Mouse (Mus musculus): ENCODE results near the gene Foxo3. TPM values are rescaled to one million over a fixed set of nuclear protein-coding genes. Genes with fewer than 3 reads are reported as not detected.

The Foxo3 gene
- polyA plus RNA-seq, 1 experiment from 2014 or later: 9.3 TPM

DNA sequence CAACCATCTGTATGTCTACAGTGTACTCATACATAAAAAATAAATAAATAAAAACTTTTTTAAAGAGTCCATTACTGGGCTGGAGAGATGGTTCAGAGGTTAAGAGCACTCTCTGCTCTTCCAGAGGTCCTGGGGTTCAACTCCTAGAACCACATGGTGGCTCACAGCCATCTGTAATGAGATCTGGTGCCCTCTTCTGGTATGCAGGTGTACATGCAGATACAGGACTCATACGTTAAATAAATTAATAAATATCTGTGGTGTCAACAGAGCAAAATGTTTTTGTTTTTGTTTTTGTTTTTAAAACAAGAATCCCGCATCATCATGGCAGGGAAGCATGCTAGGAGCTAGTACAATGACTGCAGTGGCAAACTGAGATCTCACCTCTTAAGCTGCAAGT, 20.6 kb upstream of the Foxo3 start:
- WGBS: 76% methylated on average over 2 of the region's 2 CpGs
- Histone ChIP-seq H3K9ac (ENCODE audit: low read depth, low read length) (no peak overlapping the region), H3K27me3 (replicated peaks; ENCODE audit: control insufficient read depth, insufficient read depth, low read length) (no peaks in the 10 kb centered on the region), H3K36me3 (ENCODE audit: control insufficient read depth, insufficient read depth) (no peaks in the 10 kb centered on the region), H3K4me3 (ENCODE audit: low read depth, low read length) (no peak overlapping the region), H3K4me2 (replicated peaks; ENCODE audit: low read depth) (no peak overlapping the region), H3K9me3 (ENCODE audit: control insufficient read depth) (no peaks in the 10 kb centered on the region), H3K4me1 (replicated peaks; ENCODE audit: control insufficient read depth, insufficient read depth, low read length) (no peaks in the 10 kb centered on the region), H3K27ac (ENCODE audit: low read depth, low read length) (no peak overlapping the region)
- peak; percentile 47 for TF ChIP-seq CTCF (IDR thresholded peaks at IDR 0.05; ENCODE audit: low read depth)
- ATAC-seq: no peak

- no peak overlapping the region for H3K4me3 ChIP-seq (ENCODE audit: low read depth, low read length)
- no peak for TF ChIP-seq CTCF (IDR thresholded peaks at IDR 0.05; ENCODE audit: low read depth)
- no peak for ATAC-seq
- H3K27me3 ChIP-seq (replicated peaks; ENCODE audit: control insufficient read depth, insufficient read depth, low read length): no peaks in the 10 kb centered on the region
- H3K9me3 ChIP-seq (ENCODE audit: control insufficient read depth): no peaks in the 10 kb centered on the region
- no peak overlapping the region for H3K9ac ChIP-seq (ENCODE audit: low read depth, low read length)
- no peak overlapping the region for H3K27ac ChIP-seq (ENCODE audit: low read depth, low read length)
- WGBS: 61% methylated on average over 4 of the region's 4 CpGs
- H3K36me3 ChIP-seq (ENCODE audit: control insufficient read depth, insufficient read depth): no peaks in the 10 kb centered on the region
- no peaks in the 10 kb centered on the region for H3K4me1 ChIP-seq (replicated peaks; ENCODE audit: control insufficient read depth, insufficient read depth, low read length)
- no peak overlapping the region for H3K4me2 ChIP-seq (replicated peaks; ENCODE audit: low read depth)
These were observed 20.0 kb upstream of the Foxo3 start for GRCm38 (mm10) chr10:42296559-42296958.

DNA sequence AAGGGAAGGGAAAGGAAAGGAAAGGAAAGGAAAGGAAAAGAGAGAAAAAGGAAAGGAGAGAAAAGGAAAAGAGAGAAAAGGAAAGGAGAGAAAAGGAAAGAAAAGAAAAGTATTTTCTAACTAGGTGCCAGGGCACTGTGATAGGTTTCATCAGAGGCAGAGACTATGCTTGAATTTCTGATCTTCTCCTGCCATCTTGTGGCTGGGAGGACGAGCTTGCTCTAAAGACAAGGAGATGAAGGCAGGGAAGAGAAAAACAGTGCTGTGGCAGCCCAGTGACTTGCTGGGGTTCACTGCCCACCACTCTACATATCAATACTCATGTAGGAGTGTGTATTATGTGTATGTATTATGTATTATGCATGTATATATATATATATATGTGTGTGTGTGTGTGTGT, 18.5 kb upstream of the Foxo3 start:
- TF ChIP-seq CTCF (IDR thresholded peaks at IDR 0.05; ENCODE audit: low read depth): peak; percentile 83
- 3% methylated on average over 1 of the region's 1 CpGs for WGBS
- Histone ChIP-seq H3K9me3 (ENCODE audit: control insufficient read depth) (no peaks in the 10 kb centered on the region), H3K27ac (ENCODE audit: low read depth, low read length) (no peak overlapping the region), H3K9ac (ENCODE audit: low read depth, low read length) (no peak overlapping the region), H3K4me1 (replicated peaks; ENCODE audit: control insufficient read depth, insufficient read depth, low read length) (no peaks in the 10 kb centered on the region), H3K4me3 (ENCODE audit: low read depth, low read length) (no peak overlapping the region), H3K36me3 (ENCODE audit: control insufficient read depth, insufficient read depth) (no peaks in the 10 kb centered on the region), H3K27me3 (replicated peaks; ENCODE audit: control insufficient read depth, insufficient read depth, low read length) (no peaks in the 10 kb centered on the region), H3K4me2 (replicated peaks; ENCODE audit: low read depth) (no peak overlapping the region)
- no peak for ATAC-seq

DNA sequence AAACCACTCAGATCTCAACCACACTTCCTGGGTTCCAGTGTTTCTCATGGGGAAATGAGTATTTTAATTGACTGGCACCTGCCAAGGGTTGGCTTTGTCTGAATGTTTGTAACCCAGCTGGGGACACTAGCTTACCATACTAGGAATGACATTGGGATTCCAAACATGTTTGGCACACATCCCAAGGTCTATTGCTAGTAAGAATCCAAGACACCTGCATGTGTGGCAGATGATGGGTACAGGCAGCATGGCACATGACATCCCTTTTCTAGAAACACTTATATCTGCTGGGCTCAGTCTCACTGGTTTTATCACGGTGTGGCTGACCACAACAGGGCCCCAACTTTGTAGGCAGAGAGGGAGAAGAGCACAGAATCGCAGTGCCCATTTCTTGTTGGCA, 17.8 kb upstream of the Foxo3 start:
- 54% methylated on average over 2 of the region's 2 CpGs for WGBS
- ATAC-seq: no peak
- H3K9ac ChIP-seq (ENCODE audit: low read depth, low read length): no peak overlapping the region

DNA sequence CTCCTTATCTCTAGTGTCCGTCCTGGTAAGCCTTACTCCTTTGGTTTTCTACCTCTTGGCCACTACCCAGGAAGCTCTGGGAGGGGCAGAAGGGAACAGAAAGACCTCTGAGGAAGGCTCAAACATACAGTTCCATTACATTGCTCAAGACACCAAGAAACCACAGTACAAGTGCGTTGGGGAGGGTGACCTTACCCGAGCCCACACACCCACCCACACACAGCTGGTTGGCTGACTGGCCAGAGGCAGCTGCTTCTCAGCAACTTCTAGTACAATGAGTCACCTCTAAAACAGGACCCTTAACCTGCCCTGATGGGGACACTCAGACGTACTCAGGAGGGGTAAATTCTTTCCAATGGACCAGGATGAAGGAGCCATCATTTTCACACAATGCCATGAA, 17.3 kb upstream of the Foxo3 start:
- Histone ChIP-seq H3K27ac (ENCODE audit: low read depth, low read length) (no peak overlapping the region), H3K9ac (ENCODE audit: low read depth, low read length) (no peak overlapping the region), H3K9me3 (ENCODE audit: control insufficient read depth) (no peaks in the 10 kb centered on the region), H3K36me3 (ENCODE audit: control insufficient read depth, insufficient read depth) (no peaks in the 10 kb centered on the region), H3K27me3 (replicated peaks; ENCODE audit: control insufficient read depth, insufficient read depth, low read length) (no peaks in the 10 kb centered on the region), H3K4me1 (replicated peaks; ENCODE audit: control insufficient read depth, insufficient read depth, low read length) (no peaks in the 10 kb centered on the region), H3K4me2 (replicated peaks; ENCODE audit: low read depth) (no peak overlapping the region), H3K4me3 (ENCODE audit: low read depth, low read length) (no peak overlapping the region)
- no peak for TF ChIP-seq CTCF (IDR thresholded peaks at IDR 0.05; ENCODE audit: low read depth)
- 58% methylated on average over 4 of the region's 4 CpGs for WGBS
- no peak for ATAC-seq

More for the DNA sequence above, 17.8 kb upstream of the Foxo3 start:
- TF ChIP-seq CTCF (IDR thresholded peaks at IDR 0.05; ENCODE audit: low read depth): no peak
- Histone ChIP-seq H3K9me3 (ENCODE audit: control insufficient read depth) (no peaks in the 10 kb centered on the region), H3K36me3 (ENCODE audit: control insufficient read depth, insufficient read depth) (no peaks in the 10 kb centered on the region), H3K27me3 (replicated peaks; ENCODE audit: control insufficient read depth, insufficient read depth, low read length) (no peaks in the 10 kb centered on the region), H3K27ac (ENCODE audit: low read depth, low read length) (no peak overlapping the region), H3K4me1 (replicated peaks; ENCODE audit: control insufficient read depth, insufficient read depth, low read length) (no peaks in the 10 kb centered on the region), H3K4me2 (replicated peaks; ENCODE audit: low read depth) (no peak overlapping the region), H3K4me3 (ENCODE audit: low read depth, low read length) (no peak overlapping the region)

- no peak overlapping the region for H3K27ac ChIP-seq (ENCODE audit: low read depth, low read length)
- peak; percentile 82 for TF ChIP-seq CTCF (IDR thresholded peaks at IDR 0.05; ENCODE audit: low read depth)
- H3K4me3 ChIP-seq (ENCODE audit: low read depth, low read length): no peak overlapping the region
- no peaks in the 10 kb centered on the region for H3K27me3 ChIP-seq (replicated peaks; ENCODE audit: control insufficient read depth, insufficient read depth, low read length)
- 63% methylated on average over 5 of the region's 5 CpGs for WGBS
- H3K9ac ChIP-seq (ENCODE audit: low read depth, low read length): no peak overlapping the region
- no peaks in the 10 kb centered on the region for H3K9me3 ChIP-seq (ENCODE audit: control insufficient read depth)
- H3K4me2 ChIP-seq (replicated peaks; ENCODE audit: low read depth): no peak overlapping the region
- H3K36me3 ChIP-seq (ENCODE audit: control insufficient read depth, insufficient read depth): no peaks in the 10 kb centered on the region
- 0 out of 2 replicates have a peak, but pooled peaks have one; percentile 48 for ATAC-seq
- no peaks in the 10 kb centered on the region for H3K4me1 ChIP-seq (replicated peaks; ENCODE audit: control insufficient read depth, insufficient read depth, low read length)
These were observed 14.8 kb upstream of the Foxo3 start for GRCm38 (mm10) chr10:42291360-42291759.

- Histone ChIP-seq H3K27me3 (replicated peaks; ENCODE audit: control insufficient read depth, insufficient read depth, low read length) (no peaks in the 10 kb centered on the region), H3K4me3 (ENCODE audit: low read depth, low read length) (no peak overlapping the region), H3K4me1 (replicated peaks; ENCODE audit: control insufficient read depth, insufficient read depth, low read length) (no peaks in the 10 kb centered on the region), H3K9me3 (ENCODE audit: control insufficient read depth) (no peaks in the 10 kb centered on the region), H3K4me2 (replicated peaks; ENCODE audit: low read depth) (no peak overlapping the region), H3K9ac (ENCODE audit: low read depth, low read length) (no peak overlapping the region), H3K36me3 (ENCODE audit: control insufficient read depth, insufficient read depth) (no peaks in the 10 kb centered on the region), H3K27ac (ENCODE audit: low read depth, low read length) (no peak overlapping the region)
- WGBS: 58% methylated on average over 1 of the region's 1 CpGs
- ATAC-seq: no peak
- TF ChIP-seq CTCF (IDR thresholded peaks at IDR 0.05; ENCODE audit: low read depth): no peak
These were observed 11.1 kb upstream of the Foxo3 start for GRCm38 (mm10) chr10:42287666-42288065.
